Mouse (Mus musculus) heart, adult 9 months (tissue): ENCODE measurements around the gene Nhlh1.

Experiments
- DNase-seq, 2 experiments: peaks; one replicate each; pipeline ENCODE4 v3.0.0; 2022; ENCODE audit warnings: low spot score in 2 of 2

Nhlh1 gene

GRCm38 (mm10) chr1:172053541-172054440 lies 3.6 kb downstream of the Nhlh1 start:
- DNase-seq = no peak

GRCm38 (mm10) chr1:172052766-172053279 lies 4.5 kb downstream of the Nhlh1 start:
- no peak for DNase-seq

- DNase-seq = peak in 1 of 2 experiments; percentile 13
Observed at GRCm38 (mm10) chr1:172049131-172049782, 8.1 kb downstream of the Nhlh1 start.

GRCm38 (mm10) chr1:172048241-172048734 lies 9.1 kb downstream of the Nhlh1 start:
- no peak for DNase-seq

GRCm38 (mm10) chr1:172046938-172047337 lies 10.4 kb downstream of the Nhlh1 start:
- peak; percentile 29 to 51 for DNase-seq

GRCm38 (mm10) chr1:172046410-172046809 lies 11.0 kb downstream of the Nhlh1 start:
- DNase-seq = no peak

- DNase-seq = peak in 1 of 2 experiments; percentile 8
Observed at GRCm38 (mm10) chr1:172029914-172030313, 27.5 kb downstream of the Nhlh1 start.

GRCm38 (mm10) chr1:172028394-172029275 lies 28.7 kb downstream of the Nhlh1 start, which contains the start of gene Vangl2:
Vangl2 (minus strand) TSS chr1:172028444.
- DNase-seq = no peak

GRCm38 (mm10) chr1:172027809-172028102 lies 29.6 kb downstream of the Nhlh1 start:
- DNase-seq = no peak

- peak; percentile 66 to 74 for DNase-seq
Observed at GRCm38 (mm10) chr1:172027010-172027808, 30.2 kb downstream of the Nhlh1 start.

- DNase-seq = no peak
Observed at GRCm38 (mm10) chr1:172026201-172026901, 31.0 kb downstream of the Nhlh1 start.

GRCm38 (mm10) chr1:172025201-172025904 lies 32.0 kb downstream of the Nhlh1 start:
- no peak for DNase-seq

- no peak for DNase-seq
Observed at GRCm38 (mm10) chr1:172024140-172024895, 33.1 kb downstream of the Nhlh1 start.

GRCm38 (mm10) chr1:172019863-172020521 lies 37.4 kb downstream of the Nhlh1 start:
- no peak for DNase-seq

GRCm38 (mm10) chr1:172019339-172019738 lies 38.0 kb downstream of the Nhlh1 start:
- no peak for DNase-seq

GRCm38 (mm10) chr1:172018336-172019311 lies 38.7 kb downstream of the Nhlh1 start:
- DNase-seq = no peak

GRCm38 (mm10) chr1:172017517-172018070 lies 39.8 kb downstream of the Nhlh1 start:
- no peak for DNase-seq
